Mouse (Mus musculus) liver, postnatal 0 days (tissue): ENCODE data around the gene Zdhhc17. TPM values are rescaled to one million over a fixed set of nuclear protein-coding genes. Genes with fewer than 3 reads are reported as not detected.

ENCODE experiments used
- ATAC-seq: fragments of 200-750 bp; cut with Nextera tagmentation; 2 replicates; pipeline ENCODE4 v1.8.0; 2017; ENCODE audit warnings: mild to moderate bottlenecking, moderate library complexity
- DNase-seq: peaks from one replicate; pipeline ENCODE4 v3.0.0-alpha.2; 2016
- H3K27ac ChIP-seq: fragments of 300-500 bp; sonication (generic); 2 replicates; pipeline ENCODE4 v1.5.1; 2014; ENCODE audit warnings: antibody characterized with exemption, moderate library complexity, mild to moderate bottlenecking, low read depth
- H3K27me3 ChIP-seq: fragments of 300-500 bp; sonication (generic); 2 replicates; pipeline ENCODE4 v1.6.1; 2014; ENCODE audit warnings: low read length, control low read depth, mixed read lengths; ENCODE audit not compliant: insufficient read depth
- H3K36me3 ChIP-seq: fragments of 300-500 bp; sonication (generic); replicated peaks from 2 replicates; pipeline ENCODE4 v1.6.1; 2014; ENCODE audit warnings: mild to moderate bottlenecking, control low read depth, low read length, moderate library complexity, mixed read lengths; ENCODE audit not compliant: insufficient read depth
- H3K4me1 ChIP-seq: fragments of 300-500 bp; sonication (generic); 2 replicates; pipeline ENCODE4 v1.6.1; 2014; ENCODE audit warnings: antibody characterized with exemption, mild to moderate bottlenecking, control low read depth; ENCODE audit not compliant: insufficient read depth
- H3K4me2 ChIP-seq: fragments of 300-500 bp; sonication (generic); 2 replicates; pipeline ENCODE4 v1.6.1; 2014; ENCODE audit warnings: low read depth, mild to moderate bottlenecking, low read length, moderate library complexity, mixed read lengths
- H3K4me3 ChIP-seq: fragments of 300-500 bp; sonication (generic); 2 replicates; pipeline ENCODE4 v1.5.1; 2014; ENCODE audit warnings: low read depth, low read length
- H3K9ac ChIP-seq: fragments of 300-500 bp; sonication (generic); replicated peaks from 2 replicates; pipeline ENCODE4 v1.6.1; 2014; ENCODE audit warnings: mild to moderate bottlenecking, moderate library complexity
- H3K9me3 ChIP-seq: fragments of 300-500 bp; sonication (generic); 2 replicates; pipeline ENCODE4 v1.6.1; 2016; ENCODE audit warnings: mild to moderate bottlenecking, control low read depth, low read length, mixed read lengths
- CTCF ChIP-seq: sonication (generic); IDR thresholded peaks from 2 replicates; pipeline ENCODE4 v1.5.1; 2016; ENCODE audit warnings: antibody characterized with exemption, low read depth
- EP300 ChIP-seq: IDR thresholded peaks from 2 replicates; pipeline ENCODE4 v1.6.1; 2016; ENCODE audit warnings: antibody characterized with exemption, low read depth, mild to moderate bottlenecking
- WGBS: fragments of 180-500 bp; shearing (Covaris S2); extraction: QIAGEN DNeasy Blood & Tissue Kit; methylation state at CpG from one replicate; pipeline ENCODE4 v1.1.7; 2014; ENCODE audit not compliant: insufficient replicate concordance; 5-methylcytosine and 5-hydroxymethylcytosine counted together
- polyA plus RNA-seq: library from polyadenylated mRNA; unstranded; fragments of >200 nt; fragmentation: Nextera tagmentation; extraction: Ambion mirVana; gene quantifications from 2 replicates; pipeline ENCODE4 v1.2.1, GENCODE M21; 2015

Gene Zdhhc17
- polyA plus RNA-seq, 1 experiment from 2014 or later, result 4.9 TPM

DNA sequence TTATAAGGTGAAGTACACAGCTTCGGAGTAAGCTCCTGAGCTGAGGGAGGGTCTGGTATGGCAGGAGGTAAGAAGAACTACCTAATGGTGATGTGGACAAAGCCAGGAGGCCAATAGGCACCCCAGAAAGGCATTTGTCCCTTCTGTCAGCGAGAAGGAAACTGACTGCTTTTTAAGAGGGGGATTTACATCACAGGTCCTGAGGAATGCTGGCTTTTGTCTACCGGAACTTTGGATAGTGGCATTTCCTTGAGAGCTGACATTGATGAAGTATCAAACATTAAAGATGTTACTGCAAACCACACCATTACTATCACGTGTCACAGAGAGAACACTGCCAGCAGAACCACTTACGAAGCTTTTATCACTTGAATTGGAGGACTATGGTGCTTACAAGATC, 15.2 kb downstream of the Zdhhc17 start:
- no peaks in the 10 kb centered on the region for H3K27me3 ChIP-seq
- WGBS, result 71% methylated on average over 5 of the region's 5 CpGs
- no peaks in the 10 kb centered on the region for H3K36me3 ChIP-seq
- no peak overlapping the region for H3K27ac ChIP-seq
- no peak overlapping the region for H3K4me3 ChIP-seq
- TF ChIP-seq CTCF (no peak), EP300 (no peak)
- no peaks in the 10 kb centered on the region for H3K9me3 ChIP-seq
- no peak overlapping the region for H3K4me2 ChIP-seq
- H3K4me1 ChIP-seq, result peaks cover 15% of the 10 kb centered on the region
- DNase-seq, result no peak
- no peak for ATAC-seq
- H3K9ac ChIP-seq, result no peak overlapping the region

DNA sequence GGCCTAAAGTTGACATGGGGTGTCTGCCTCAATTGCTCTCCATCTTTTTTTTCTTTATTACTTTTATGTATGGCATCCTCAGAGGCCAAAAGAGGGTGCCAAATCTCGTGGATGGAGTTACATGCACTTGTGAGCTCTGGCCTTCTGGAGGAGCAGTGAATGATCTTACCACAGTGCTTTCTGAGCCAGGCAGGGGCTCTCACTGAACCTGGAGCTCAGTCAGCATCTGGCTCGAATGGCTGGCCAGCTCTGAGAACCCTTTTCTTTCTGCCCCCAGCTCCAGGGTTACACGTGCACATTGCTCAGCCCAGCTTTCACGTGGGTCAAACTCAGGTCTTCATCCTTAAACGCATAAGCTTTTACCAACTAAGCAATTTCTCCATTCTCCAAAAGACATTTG, 16.7 kb downstream of the Zdhhc17 start:
- ATAC-seq (no peak), DNase-seq (no peak)
- WGBS, result 71% methylated on average over 5 of the region's 5 CpGs
- Histone ChIP-seq H3K27ac (no peak overlapping the region), H3K4me1 (peaks cover 15% of the 10 kb centered on the region), H3K36me3 (no peaks in the 10 kb centered on the region), H3K9ac (no peak overlapping the region), H3K27me3 (no peaks in the 10 kb centered on the region), H3K4me3 (no peak overlapping the region), H3K4me2 (no peak overlapping the region), H3K9me3 (no peaks in the 10 kb centered on the region)
- no peak for TF ChIP-seq CTCF
- TF ChIP-seq EP300, result no peak

- ATAC-seq, result peak; percentile 79
- Histone ChIP-seq H3K27me3 (no peaks in the 10 kb centered on the region), H3K9me3 (no peaks in the 10 kb centered on the region), H3K36me3 (no peaks in the 10 kb centered on the region), H3K4me1 (peaks cover 15% of the 10 kb centered on the region), H3K27ac (0 out of 2 replicates have a peak overlapping the region, but pooled peaks have one; percentile 23), H3K4me3 (no peak overlapping the region), H3K4me2 (peak overlapping the region; percentile 38), H3K9ac (no peak overlapping the region)
- peak; percentile 28 for DNase-seq
- TF ChIP-seq EP300, result peak; percentile 83
- no peak for TF ChIP-seq CTCF
- WGBS, result 29% methylated on average over 9 of the region's 9 CpGs
These were observed 17.9 kb downstream of the Zdhhc17 start for GRCm38 (mm10) chr10:110992047-110992431.

DNA sequence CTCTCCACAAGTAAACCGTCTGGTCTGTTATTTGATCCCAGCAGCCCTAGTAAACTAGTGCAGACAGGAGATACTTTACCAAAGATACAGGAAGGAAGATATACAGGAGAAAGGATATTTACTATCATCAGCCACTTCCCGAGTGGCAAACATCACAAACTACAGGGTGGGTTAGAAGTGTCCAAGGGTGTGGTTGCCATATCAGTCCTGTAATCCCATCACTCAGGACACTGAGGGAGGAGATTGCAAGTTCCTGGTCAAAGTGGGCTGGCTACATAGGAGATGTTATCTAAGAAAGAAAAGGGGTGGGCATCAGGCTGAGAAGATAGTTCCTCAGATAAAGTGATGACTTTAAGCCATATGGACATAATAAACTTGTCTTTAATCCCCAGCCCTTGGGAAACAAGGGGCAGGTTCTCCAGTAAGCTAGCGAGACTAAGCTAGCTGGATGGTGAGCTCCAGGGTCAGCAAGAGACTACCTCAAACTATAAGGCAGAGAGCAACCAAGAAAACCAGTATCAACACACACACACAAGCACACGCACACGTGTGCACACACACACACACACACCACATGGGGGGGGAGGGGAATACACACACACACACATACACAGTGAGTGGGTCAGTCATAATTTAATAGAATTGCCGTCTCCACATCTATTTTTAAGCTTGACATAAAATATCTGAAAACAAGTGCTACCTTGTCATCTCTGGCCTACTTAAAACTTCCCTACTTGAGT, 18.5 kb downstream of the Zdhhc17 start:
- Histone ChIP-seq H3K4me1 (peaks cover 15% of the 10 kb centered on the region), H3K36me3 (no peaks in the 10 kb centered on the region), H3K4me2 (peak overlapping the region; percentile 38), H3K9ac (peak overlapping the region; percentile 21; the same call in 1 of the 2 replicates), H3K4me3 (no peak overlapping the region), H3K9me3 (no peaks in the 10 kb centered on the region), H3K27ac (0 out of 2 replicates have a peak overlapping the region, but pooled peaks have one; percentile 23), H3K27me3 (no peaks in the 10 kb centered on the region)
- ATAC-seq (no peak), DNase-seq (no peak)
- no peak for TF ChIP-seq CTCF
- TF ChIP-seq EP300, result no peak
- WGBS, result 52% methylated on average over 6 of the region's 6 CpGs

GRCm38 (mm10) chr10:110989729-110990128, 20.2 kb downstream of the Zdhhc17 start:
- no peak for DNase-seq
- no peak overlapping the region for H3K9ac ChIP-seq
- peaks cover 15% of the 10 kb centered on the region for H3K4me1 ChIP-seq
- no peak overlapping the region for H3K4me3 ChIP-seq
- H3K27me3 ChIP-seq, result no peaks in the 10 kb centered on the region
- TF ChIP-seq CTCF (peak; percentile 54), EP300 (no peak)
- no peaks in the 10 kb centered on the region for H3K9me3 ChIP-seq
- H3K27ac ChIP-seq, result no peak overlapping the region
- no peaks in the 10 kb centered on the region for H3K36me3 ChIP-seq
- no peak overlapping the region for H3K4me2 ChIP-seq
- 65% methylated on average over 2 of the region's 2 CpGs for WGBS
- ATAC-seq, result no peak

- Histone ChIP-seq H3K4me2 (no peak overlapping the region), H3K27ac (no peak overlapping the region), H3K9ac (no peak overlapping the region), H3K4me1 (peaks cover 7% of the 10 kb centered on the region), H3K4me3 (no peak overlapping the region), H3K9me3 (no peaks in the 10 kb centered on the region), H3K36me3 (no peaks in the 10 kb centered on the region), H3K27me3 (no peaks in the 10 kb centered on the region)
- no peak for TF ChIP-seq EP300
- TF ChIP-seq CTCF, result no peak
- ATAC-seq, result no peak
- 89% methylated on average over 17 of the region's 17 CpGs for WGBS
- no peak for DNase-seq
These were observed 23.3 kb downstream of the Zdhhc17 start for GRCm38 (mm10) chr10:110986682-110987081.
